Mouse (Mus musculus) limb, embryonic 11.5 days (tissue): ENCODE results near the gene Qdpr. TPM values are rescaled to one million over a fixed set of nuclear protein-coding genes. Genes with fewer than 3 reads are reported as not detected.

Source experiments
- ATAC-seq: fragments of 200-750 bp; cut with Nextera tagmentation; 2 replicates; pipeline ENCODE4 v1.8.0; 2017; ENCODE audit warnings: low read depth; ENCODE audit not compliant: insufficient number of reproducible peaks, low FRiP score, low TSS enrichment
- DNase-seq: peaks from one replicate; pipeline ENCODE4 v3.0.0-alpha.2; 2015; ENCODE audit warnings: low spot score
- H3K27ac ChIP-seq: fragments of 300-500 bp; sonication (generic); replicated peaks from 2 replicates; pipeline ENCODE4 v1.5.1; 2014; ENCODE audit warnings: low read depth, mild to moderate bottlenecking, low read length
- H3K27me3 ChIP-seq: fragments of 300-500 bp; sonication (generic); 2 replicates; pipeline ENCODE4 v1.6.1; 2014; ENCODE audit warnings: mild to moderate bottlenecking, low read length, mixed read lengths; ENCODE audit not compliant: control insufficient read depth, insufficient read depth
- H3K36me3 ChIP-seq: fragments of 300-500 bp; sonication (generic); 2 replicates; pipeline ENCODE4 v1.6.1; 2014; ENCODE audit warnings: mild to moderate bottlenecking, low read length, moderate library complexity, mixed read lengths; ENCODE audit not compliant: control insufficient read depth, insufficient read depth
- H3K4me1 ChIP-seq: fragments of 300-500 bp; sonication (generic); 2 replicates; pipeline ENCODE4 v1.6.1; 2014; ENCODE audit warnings: low read length, mixed read lengths; ENCODE audit not compliant: control insufficient read depth, insufficient read depth
- H3K4me2 ChIP-seq: fragments of 300-500 bp; sonication (generic); 2 replicates; pipeline ENCODE4 v1.6.1; 2014; ENCODE audit warnings: low read depth, mild to moderate bottlenecking, moderate library complexity; ENCODE audit not compliant: severe bottlenecking
- H3K4me3 ChIP-seq: fragments of 300-500 bp; sonication (generic); 2 replicates; pipeline ENCODE4 v1.5.1; 2014; ENCODE audit warnings: low read depth, low read length
- H3K9ac ChIP-seq: fragments of 300-500 bp; sonication (generic); 2 replicates; pipeline ENCODE4 v1.6.1; 2014; ENCODE audit warnings: mild to moderate bottlenecking, low read length
- H3K9me3 ChIP-seq: fragments of 300-500 bp; sonication (generic); 2 replicates; pipeline ENCODE4 v1.6.1; 2016; ENCODE audit warnings: low read length; ENCODE audit not compliant: control insufficient read depth
- WGBS: fragments of 180-500 bp; shearing (Covaris S2); extraction: QIAGEN DNeasy Blood & Tissue Kit; methylation state at CpG from one replicate; pipeline ENCODE4 v1.1.7; 2014; 5-methylcytosine and 5-hydroxymethylcytosine counted together
- polyA plus RNA-seq: library from polyadenylated mRNA; unstranded; fragments of >200 nt; fragmentation: Nextera tagmentation; extraction: Ambion mirVana; gene quantifications from 2 replicates; pipeline ENCODE4 v1.2.1, GENCODE M21; 2014

The Qdpr gene
- polyA plus RNA-seq, 1 experiment from 2014 or later: 118 TPM

GRCm38 (mm10) chr5:45493191-45494092 lies 43.4 kb upstream of the Qdpr start, which contains the start of gene Lap3:
Gene Lap3 (plus strand): TSS chr5:45493374.
- ATAC-seq: peak; percentile 95
- Histone ChIP-seq H3K9ac (peak within 1 kb of the TSS; percentile 84), H3K36me3 (no peaks in the 10 kb centered on the region; the same call in 1 of the 2 replicates), H3K4me2 (peak within 1 kb of the TSS; percentile 69), H3K9me3 (no peaks in the 10 kb centered on the region), H3K4me1 (peaks cover 5% of the 10 kb centered on the region; the same call in 1 of the 2 replicates), H3K27ac (no peak within 1 kb of the TSS), H3K4me3 (peak within 1 kb of the TSS; percentile 62), H3K27me3 (no peaks in the 10 kb centered on the region)
- WGBS: under 1% methylated on average over 77 of the region's 78 CpGs
- peak; percentile 99 for DNase-seq

GRCm38 (mm10) chr5:45491776-45492175 lies 41.7 kb upstream of the Qdpr start:
- Histone ChIP-seq H3K9ac (no peak overlapping the region), H3K36me3 (no peaks in the 10 kb centered on the region; the same call in 1 of the 2 replicates), H3K4me3 (no peak overlapping the region), H3K27ac (no peak overlapping the region), H3K4me1 (peaks cover 5% of the 10 kb centered on the region; the same call in 1 of the 2 replicates), H3K4me2 (no peak overlapping the region), H3K27me3 (no peaks in the 10 kb centered on the region), H3K9me3 (no peaks in the 10 kb centered on the region)
- no peak for ATAC-seq
- DNase-seq: no peak
- WGBS: 60% methylated on average over 4 of the region's 4 CpGs

- no peak for DNase-seq
- 81% methylated on average over 1 of the region's 1 CpGs for WGBS
Measured at GRCm38 (mm10) chr5:45483654-45484053, 33.6 kb upstream of the Qdpr start.

GRCm38 (mm10) chr5:45482607-45483006 lies 32.6 kb upstream of the Qdpr start:
- Histone ChIP-seq H3K36me3 (no peaks in the 10 kb centered on the region), H3K9me3 (no peaks in the 10 kb centered on the region), H3K4me3 (no peak overlapping the region), H3K9ac (no peak overlapping the region), H3K27me3 (no peaks in the 10 kb centered on the region), H3K27ac (no peak overlapping the region), H3K4me1 (no peaks in the 10 kb centered on the region), H3K4me2 (no peak overlapping the region)
- DNase-seq: no peak
- WGBS: 85% methylated on average over 3 of the region's 3 CpGs
- no peak for ATAC-seq

More at GRCm38 (mm10) chr5:45483654-45484053, 33.6 kb upstream of the Qdpr start:
- Histone ChIP-seq H3K9me3 (no peaks in the 10 kb centered on the region), H3K27me3 (no peaks in the 10 kb centered on the region), H3K36me3 (no peaks in the 10 kb centered on the region), H3K4me1 (no peaks in the 10 kb centered on the region), H3K27ac (no peak overlapping the region), H3K9ac (no peak overlapping the region), H3K4me2 (no peak overlapping the region), H3K4me3 (no peak overlapping the region)
- no peak for ATAC-seq

- 85% methylated on average over 2 of the region's 2 CpGs for WGBS
- DNase-seq: no peak
Measured at GRCm38 (mm10) chr5:45481125-45481524, 31.1 kb upstream of the Qdpr start.

GRCm38 (mm10) chr5:45480066-45480465 lies 30.0 kb upstream of the Qdpr start:
- no peak for DNase-seq
- Histone ChIP-seq H3K36me3 (no peaks in the 10 kb centered on the region), H3K4me3 (no peak overlapping the region), H3K9me3 (no peaks in the 10 kb centered on the region), H3K27ac (no peak overlapping the region), H3K27me3 (no peaks in the 10 kb centered on the region), H3K4me2 (no peak overlapping the region), H3K9ac (no peak overlapping the region), H3K4me1 (no peaks in the 10 kb centered on the region)
- ATAC-seq: no peak
- 88% methylated on average over 1 of the region's 1 CpGs for WGBS

More at GRCm38 (mm10) chr5:45481125-45481524, 31.1 kb upstream of the Qdpr start:
- no peak overlapping the region for H3K27ac ChIP-seq
- H3K4me1 ChIP-seq: no peaks in the 10 kb centered on the region
- H3K9me3 ChIP-seq: no peaks in the 10 kb centered on the region
- H3K4me2 ChIP-seq: no peak overlapping the region
- no peaks in the 10 kb centered on the region for H3K27me3 ChIP-seq
- ATAC-seq: no peak
- H3K9ac ChIP-seq: no peak overlapping the region
- H3K36me3 ChIP-seq: no peaks in the 10 kb centered on the region
- H3K4me3 ChIP-seq: no peak overlapping the region

GRCm38 (mm10) chr5:45477601-45478000 lies 27.6 kb upstream of the Qdpr start:
- no peak overlapping the region for H3K27ac ChIP-seq
- no peaks in the 10 kb centered on the region for H3K27me3 ChIP-seq
- no peaks in the 10 kb centered on the region for H3K4me1 ChIP-seq
- no peaks in the 10 kb centered on the region for H3K9me3 ChIP-seq
- no peak overlapping the region for H3K9ac ChIP-seq
- WGBS: 82% methylated on average over 7 of the region's 7 CpGs
- no peak for DNase-seq
- no peak for ATAC-seq
- H3K4me2 ChIP-seq: no peak overlapping the region
- H3K4me3 ChIP-seq: no peak overlapping the region
- no peaks in the 10 kb centered on the region for H3K36me3 ChIP-seq

- Histone ChIP-seq H3K9me3 (no peaks in the 10 kb centered on the region), H3K4me2 (no peak overlapping the region), H3K4me3 (no peak overlapping the region), H3K36me3 (no peaks in the 10 kb centered on the region), H3K27me3 (no peaks in the 10 kb centered on the region), H3K9ac (no peak overlapping the region), H3K4me1 (no peaks in the 10 kb centered on the region), H3K27ac (no peak overlapping the region)
- no peak for DNase-seq
- WGBS: 76% methylated on average over 6 of the region's 6 CpGs
- ATAC-seq: no peak
Measured at GRCm38 (mm10) chr5:45476288-45476687, 26.3 kb upstream of the Qdpr start.
